Mouse (Mus musculus): ENCODE data around the gene Wdr37. TPM values are rescaled to one million over a fixed set of nuclear protein-coding genes. Genes with fewer than 3 reads are reported as not detected.
A peak's percentile ranks its signal among the peaks of the same experiment; 100 is the strongest.

Gene Wdr37
- total RNA-seq, 1 experiment, result 15.4 TPM

DNA sequence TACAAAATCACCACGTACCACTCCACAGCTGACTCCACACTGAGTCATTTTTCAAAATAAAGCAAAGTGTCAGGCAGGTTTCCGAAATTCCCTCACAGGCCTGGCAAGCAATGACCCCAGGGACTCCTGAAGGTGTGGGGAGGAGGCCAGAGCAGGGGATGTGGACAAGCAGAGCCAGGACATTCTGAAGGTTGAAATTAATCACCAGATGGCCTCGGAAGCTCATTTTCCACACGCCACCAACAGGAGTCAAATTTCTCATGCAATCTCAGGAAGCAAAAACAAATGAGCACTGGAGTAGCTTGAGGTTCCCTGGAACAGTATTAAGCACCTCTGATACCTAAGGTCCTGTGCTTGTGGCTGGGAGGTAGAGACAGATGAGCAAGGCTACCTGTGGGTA, 89.1 kb downstream of the Wdr37 start:
- DNase-seq (ENCODE audit: low read depth, low spot score), result no peak
- in situ Hi-C loops (cut with MboI; ENCODE audit: low sequenced_read_pairs in 2 of 2, unreplicated experiment in 2 of 2), result no loop called here
- no peaks in the 10 kb centered on the region for H3K9me3 ChIP-seq (ENCODE audit: control insufficient read depth, insufficient read depth, low read depth, low read length)

DNA sequence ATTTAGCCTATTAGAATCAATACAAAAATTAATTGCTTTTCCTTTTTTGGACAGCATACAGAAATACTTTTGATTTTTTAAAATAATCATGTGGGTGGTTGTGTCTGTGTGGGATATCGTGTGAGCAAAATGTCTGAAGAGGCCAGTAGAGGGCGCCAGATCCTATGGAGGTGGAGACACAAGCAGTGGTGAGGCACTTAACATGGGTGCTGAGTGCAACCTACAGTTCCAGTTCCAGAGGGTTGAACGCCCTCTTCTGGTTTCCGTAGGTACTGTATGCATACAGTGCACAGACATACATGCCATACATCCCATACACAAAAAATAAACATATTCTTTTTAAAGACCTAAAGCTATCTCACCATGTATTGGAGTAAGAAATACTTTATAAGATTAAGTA, 91.3 kb downstream of the Wdr37 start:
- H3K4me1 ChIP-seq (ENCODE audit: control insufficient read depth in 2 of 2, insufficient read depth in 2 of 2, low read length in 2 of 2, poor library complexity in 1 of 2), result no peaks in the 10 kb centered on the region
- H3K27ac ChIP-seq (ENCODE audit: insufficient read depth, low read depth, low read length, poor library complexity, severe bottlenecking), result no peak overlapping the region
- no peak overlapping the region for H3K4me3 ChIP-seq (ENCODE audit: insufficient read depth in 1 of 2, low read depth in 1 of 2, low read length in 2 of 2, poor library complexity in 1 of 2, severe bottlenecking in 1 of 2)
- H3K36me3 ChIP-seq (ENCODE audit: control insufficient read depth, insufficient read depth, low read length, poor library complexity, severe bottlenecking), result no peaks in the 10 kb centered on the region
- DNase-seq (ENCODE audit: low read depth, low spot score), result peak; percentile 89
- no peak overlapping the region for H3K9ac ChIP-seq (ENCODE audit: insufficient read depth, low read depth, low read length, poor library complexity, severe bottlenecking)
- H3K9me3 ChIP-seq (ENCODE audit: control insufficient read depth, insufficient read depth, low read depth, low read length), result no peaks in the 10 kb centered on the region
- peak; percentile 86; the same call in 1 of the 2 replicates for TF ChIP-seq ZC3H11A (IDR thresholded peaks at IDR 0.05; ENCODE audit: borderline replicate concordance, low read depth, low read length)
- no peak for TF ChIP-seq HCFC1 (IDR thresholded peaks at IDR 0.05; ENCODE audit: borderline replicate concordance, insufficient read depth, low read length)
- in situ Hi-C loops (cut with MboI; ENCODE audit: low sequenced_read_pairs in 2 of 2, unreplicated experiment in 2 of 2), result no loop called here

More for the DNA sequence above, 89.1 kb downstream of the Wdr37 start:
- no peak for TF ChIP-seq MAFK (IDR thresholded peaks at IDR 0.05; ENCODE audit: insufficient read depth, low read depth, low read length)
- no peak for TF ChIP-seq CHD2 (IDR thresholded peaks at IDR 0.05; ENCODE audit: low read depth, low read length)
- TF ChIP-seq ZC3H11A (IDR thresholded peaks at IDR 0.05; ENCODE audit: borderline replicate concordance, low read depth, low read length), result no peak
- no peak overlapping the region for H3K9ac ChIP-seq (ENCODE audit: insufficient read depth, low read depth, low read length, poor library complexity, severe bottlenecking)
- no peaks in the 10 kb centered on the region for H3K4me1 ChIP-seq (ENCODE audit: control insufficient read depth in 2 of 2, insufficient read depth in 2 of 2, low read length in 2 of 2, poor library complexity in 1 of 2)
- no peak overlapping the region for H3K4me3 ChIP-seq (ENCODE audit: insufficient read depth in 1 of 2, low read depth in 1 of 2, low read length in 2 of 2, poor library complexity in 1 of 2, severe bottlenecking in 1 of 2)
- H3K36me3 ChIP-seq (ENCODE audit: control insufficient read depth, insufficient read depth, low read length, poor library complexity, severe bottlenecking), result no peaks in the 10 kb centered on the region
- no peak overlapping the region for H3K27ac ChIP-seq (ENCODE audit: insufficient read depth, low read depth, low read length, poor library complexity, severe bottlenecking)

DNA sequence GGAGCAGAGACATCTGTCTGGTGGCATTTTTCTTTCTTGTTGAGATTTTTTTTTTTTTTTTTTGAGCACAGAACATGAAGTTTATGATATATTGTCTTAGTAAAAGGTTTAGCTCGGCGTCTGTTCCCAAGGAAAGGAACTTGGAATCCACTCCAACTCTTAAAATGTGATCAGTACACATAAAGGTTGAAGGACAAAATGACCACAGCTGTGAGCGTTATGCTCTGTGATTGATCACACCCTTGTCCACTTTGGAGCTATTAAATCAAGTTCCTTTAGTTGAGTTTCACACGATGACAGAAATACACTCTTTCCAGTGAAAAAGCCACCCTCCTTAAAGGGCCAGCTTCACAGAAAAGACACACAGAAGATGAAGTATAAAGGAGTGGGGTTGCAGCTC, 101.1 kb downstream of the Wdr37 start:
- TF ChIP-seq MAFK (IDR thresholded peaks at IDR 0.05; ENCODE audit: insufficient read depth, low read depth, low read length) (no peak), ZNF384 (IDR thresholded peaks at IDR 0.05; ENCODE audit: low read depth, low read length) (no peak), HCFC1 (IDR thresholded peaks at IDR 0.05; ENCODE audit: borderline replicate concordance, insufficient read depth, low read length) (no peak), ZC3H11A (IDR thresholded peaks at IDR 0.05; ENCODE audit: borderline replicate concordance, low read depth, low read length) (no peak), CHD2 (IDR thresholded peaks at IDR 0.05; ENCODE audit: low read depth, low read length) (no peak)
- in situ Hi-C loops (cut with MboI; ENCODE audit: low sequenced_read_pairs in 2 of 2, unreplicated experiment in 2 of 2), result no loop called here
- no peak overlapping the region for H3K9ac ChIP-seq (ENCODE audit: insufficient read depth, low read depth, low read length, poor library complexity, severe bottlenecking)

DNA sequence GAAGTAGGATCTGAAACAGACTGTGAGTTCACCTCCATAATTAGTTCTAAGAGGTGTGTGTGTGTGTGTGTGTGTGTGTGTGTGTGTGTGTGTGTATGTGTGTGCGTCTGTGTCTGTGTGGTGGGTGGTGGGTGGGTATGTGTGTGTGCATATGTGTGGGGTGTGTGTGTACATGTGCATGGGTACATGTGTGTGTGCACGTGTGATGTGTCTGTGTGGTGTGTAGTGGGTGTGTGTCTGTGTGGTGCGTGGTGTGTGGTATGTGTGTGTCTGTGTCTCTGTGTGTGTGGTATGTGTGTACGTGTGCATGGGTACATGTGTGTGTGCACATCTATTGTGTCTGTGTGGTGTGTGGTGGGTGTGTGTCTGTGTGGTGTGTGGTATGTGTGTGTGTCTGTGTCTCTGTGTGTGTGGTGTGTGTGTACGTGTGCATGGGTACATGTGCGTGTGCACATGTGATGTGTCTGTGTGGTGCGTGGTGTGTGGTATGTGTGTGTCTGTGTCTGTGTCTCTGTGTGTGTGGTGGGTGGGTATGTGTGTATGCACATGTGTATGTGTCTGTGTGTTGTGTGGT, 102.0 kb downstream of the Wdr37 start:
- H3K27ac ChIP-seq (ENCODE audit: insufficient read depth, low read depth, low read length, poor library complexity, severe bottlenecking), result no peak overlapping the region
- H3K9ac ChIP-seq (ENCODE audit: insufficient read depth, low read depth, low read length, poor library complexity, severe bottlenecking), result no peak overlapping the region
- no peaks in the 10 kb centered on the region for H3K4me1 ChIP-seq (ENCODE audit: control insufficient read depth in 2 of 2, insufficient read depth in 2 of 2, low read length in 2 of 2, poor library complexity in 1 of 2)
- in situ Hi-C loops (cut with MboI; ENCODE audit: low sequenced_read_pairs in 2 of 2, unreplicated experiment in 2 of 2), result no loop called here
- no peaks in the 10 kb centered on the region for H3K36me3 ChIP-seq (ENCODE audit: control insufficient read depth, insufficient read depth, low read length, poor library complexity, severe bottlenecking)
- TF ChIP-seq ZC3H11A (IDR thresholded peaks at IDR 0.05; ENCODE audit: borderline replicate concordance, low read depth, low read length) (no peak), CHD2 (IDR thresholded peaks at IDR 0.05; ENCODE audit: low read depth, low read length) (no peak), HCFC1 (IDR thresholded peaks at IDR 0.05; ENCODE audit: borderline replicate concordance, insufficient read depth, low read length) (no peak), MAFK (IDR thresholded peaks at IDR 0.05; ENCODE audit: insufficient read depth, low read depth, low read length) (no peak), ZNF384 (IDR thresholded peaks at IDR 0.05; ENCODE audit: low read depth, low read length) (no peak)
- no peak for DNase-seq (ENCODE audit: low read depth, low spot score)
- H3K4me3 ChIP-seq (ENCODE audit: insufficient read depth in 1 of 2, low read depth in 1 of 2, low read length in 2 of 2, poor library complexity in 1 of 2, severe bottlenecking in 1 of 2), result no peak overlapping the region
- H3K9me3 ChIP-seq (ENCODE audit: control insufficient read depth, insufficient read depth, low read depth, low read length), result no peaks in the 10 kb centered on the region

More for the DNA sequence above, 101.1 kb downstream of the Wdr37 start:
- Histone ChIP-seq H3K4me1 (ENCODE audit: control insufficient read depth in 2 of 2, insufficient read depth in 2 of 2, low read length in 2 of 2, poor library complexity in 1 of 2) (no peaks in the 10 kb centered on the region), H3K9me3 (ENCODE audit: control insufficient read depth, insufficient read depth, low read depth, low read length) (no peaks in the 10 kb centered on the region), H3K4me3 (ENCODE audit: insufficient read depth in 1 of 2, low read depth in 1 of 2, low read length in 2 of 2, poor library complexity in 1 of 2, severe bottlenecking in 1 of 2) (no peak overlapping the region), H3K36me3 (ENCODE audit: control insufficient read depth, insufficient read depth, low read length, poor library complexity, severe bottlenecking) (no peaks in the 10 kb centered on the region), H3K27ac (ENCODE audit: insufficient read depth, low read depth, low read length, poor library complexity, severe bottlenecking) (no peak overlapping the region)
- DNase-seq (ENCODE audit: low read depth, low spot score), result no peak

DNA sequence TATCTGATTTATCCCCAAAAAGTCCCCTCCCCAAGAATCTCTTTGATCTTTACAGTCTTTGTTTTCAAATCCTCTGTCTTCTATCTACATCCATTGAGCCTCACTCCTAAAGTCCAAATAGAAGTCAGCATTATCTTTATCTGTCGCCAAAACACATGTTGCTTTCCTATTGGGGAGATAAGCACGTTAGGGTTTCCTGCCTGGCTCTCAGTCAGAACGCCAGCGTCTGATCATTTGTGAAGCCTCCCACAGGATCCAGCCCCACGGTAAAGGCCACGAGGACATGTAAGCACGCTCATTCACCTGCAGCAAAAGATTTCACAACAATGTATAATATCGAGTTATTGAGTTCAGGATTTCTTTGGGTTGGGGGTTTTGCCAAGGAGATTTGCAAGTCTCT, 110.8 kb downstream of the Wdr37 start:
- H3K36me3 ChIP-seq (ENCODE audit: control insufficient read depth, insufficient read depth, low read length, poor library complexity, severe bottlenecking), result no peaks in the 10 kb centered on the region
- DNase-seq (ENCODE audit: low read depth, low spot score), result no peak
- H3K9ac ChIP-seq (ENCODE audit: insufficient read depth, low read depth, low read length, poor library complexity, severe bottlenecking), result no peak overlapping the region
- no peaks in the 10 kb centered on the region for H3K9me3 ChIP-seq (ENCODE audit: control insufficient read depth, insufficient read depth, low read depth, low read length)
- in situ Hi-C loops (cut with MboI; ENCODE audit: low sequenced_read_pairs in 2 of 2, unreplicated experiment in 2 of 2), result no loop called here
- H3K4me1 ChIP-seq (ENCODE audit: control insufficient read depth in 2 of 2, insufficient read depth in 2 of 2, low read length in 2 of 2, poor library complexity in 1 of 2), result no peaks in the 10 kb centered on the region
- no peak overlapping the region for H3K27ac ChIP-seq (ENCODE audit: insufficient read depth, low read depth, low read length, poor library complexity, severe bottlenecking)
- H3K4me3 ChIP-seq (ENCODE audit: insufficient read depth in 1 of 2, low read depth in 1 of 2, low read length in 2 of 2, poor library complexity in 1 of 2, severe bottlenecking in 1 of 2), result no peak overlapping the region
- TF ChIP-seq ZC3H11A (IDR thresholded peaks at IDR 0.05; ENCODE audit: borderline replicate concordance, low read depth, low read length), result no peak
- no peak for TF ChIP-seq HCFC1 (IDR thresholded peaks at IDR 0.05; ENCODE audit: borderline replicate concordance, insufficient read depth, low read length)
- no peak for TF ChIP-seq ZNF384 (IDR thresholded peaks at IDR 0.05; ENCODE audit: low read depth, low read length)
- TF ChIP-seq MAFK (IDR thresholded peaks at IDR 0.05; ENCODE audit: insufficient read depth, low read depth, low read length), result no peak
- no peak for TF ChIP-seq CHD2 (IDR thresholded peaks at IDR 0.05; ENCODE audit: low read depth, low read length)

Other genes with a start within 250 kb of the Wdr37 start
- gene Idi1, start 13.6 kb upstream of the Wdr37 start, total RNA-seq (2012; rRNA removed), result 23.8 and 31.5 TPM in 2 replicates
- not detected in 2 replicates for gene Gm9745, start 76.3 kb upstream of the Wdr37 start, total RNA-seq (2012; rRNA removed)
- gene Idi2, start 81.0 kb upstream of the Wdr37 start, total RNA-seq (2012; rRNA removed), result 0.21 TPM in 1 of 2 replicates, not detected in the other
- 94.5 and 119 TPM in 2 replicates for gene Gtpbp4, start 124.2 kb upstream of the Wdr37 start, total RNA-seq (2012; rRNA removed)
- 66.3 and 83.4 TPM in 2 replicates for gene Larp4b, start 222.0 kb upstream of the Wdr37 start, total RNA-seq (2012; rRNA removed)